Mouse (Mus musculus): ENCODE data around the gene Zfp870. TPM values are rescaled to one million over a fixed set of nuclear protein-coding genes. Genes with fewer than 3 reads are reported as not detected.

Zfp870 gene
- total RNA-seq, 1 experiment = 9.5 TPM

GRCm38 (mm10) chr17:32841388-32841787 is 50.1 kb downstream of the Zfp870 start:
- H3K9me3 ChIP-seq (ENCODE audit: control insufficient read depth, insufficient read depth, low read depth, low read length) = no peaks in the 10 kb centered on the region
- TF ChIP-seq CHD2 (IDR thresholded peaks at IDR 0.05; ENCODE audit: low read depth, low read length) (no peak), ZC3H11A (IDR thresholded peaks at IDR 0.05; ENCODE audit: borderline replicate concordance, low read depth, low read length) (no peak), ZNF384 (IDR thresholded peaks at IDR 0.05; ENCODE audit: low read depth, low read length) (no peak), HCFC1 (IDR thresholded peaks at IDR 0.05; ENCODE audit: borderline replicate concordance, insufficient read depth, low read length) (no peak), MAFK (IDR thresholded peaks at IDR 0.05; ENCODE audit: insufficient read depth, low read depth, low read length) (no peak)
- no peak for DNase-seq (ENCODE audit: low read depth, low spot score)
- no peak overlapping the region for H3K4me3 ChIP-seq (ENCODE audit: insufficient read depth in 1 of 2, low read depth in 1 of 2, low read length in 2 of 2, poor library complexity in 1 of 2, severe bottlenecking in 1 of 2)
- in situ Hi-C loops (cut with MboI; ENCODE audit: low sequenced_read_pairs in 2 of 2, unreplicated experiment in 2 of 2) = no loop called here
- no peak overlapping the region for H3K9ac ChIP-seq (ENCODE audit: insufficient read depth, low read depth, low read length, poor library complexity, severe bottlenecking)
- no peak overlapping the region for H3K27ac ChIP-seq (ENCODE audit: insufficient read depth, low read depth, low read length, poor library complexity, severe bottlenecking)
- H3K36me3 ChIP-seq (ENCODE audit: control insufficient read depth, insufficient read depth, low read length, poor library complexity, severe bottlenecking) = no peaks in the 10 kb centered on the region
- H3K4me1 ChIP-seq (ENCODE audit: control insufficient read depth in 2 of 2, insufficient read depth in 2 of 2, low read length in 2 of 2, poor library complexity in 1 of 2) = peaks cover 0 to 2% of the 10 kb centered on the region in 2 experiments; a peak in 3 of 4 replicates

- Histone ChIP-seq H3K36me3 (ENCODE audit: control insufficient read depth, insufficient read depth, low read length, poor library complexity, severe bottlenecking) (no peaks in the 10 kb centered on the region), H3K9me3 (ENCODE audit: control insufficient read depth, insufficient read depth, low read depth, low read length) (no peaks in the 10 kb centered on the region), H3K4me3 (ENCODE audit: insufficient read depth in 1 of 2, low read depth in 1 of 2, low read length in 2 of 2, poor library complexity in 1 of 2, severe bottlenecking in 1 of 2) (no peak overlapping the region), H3K27ac (ENCODE audit: insufficient read depth, low read depth, low read length, poor library complexity, severe bottlenecking) (no peak overlapping the region), H3K9ac (ENCODE audit: insufficient read depth, low read depth, low read length, poor library complexity, severe bottlenecking) (no peak overlapping the region), H3K4me1 (ENCODE audit: control insufficient read depth in 2 of 2, insufficient read depth in 2 of 2, low read length in 2 of 2, poor library complexity in 1 of 2) (peaks cover 0 to 2% of the 10 kb centered on the region in 2 experiments; a peak in 3 of 4 replicates)
- in situ Hi-C loops (cut with MboI; ENCODE audit: low sequenced_read_pairs in 2 of 2, unreplicated experiment in 2 of 2) = no loop called here
- TF ChIP-seq ZNF384 (IDR thresholded peaks at IDR 0.05; ENCODE audit: low read depth, low read length) (no peak), CHD2 (IDR thresholded peaks at IDR 0.05; ENCODE audit: low read depth, low read length) (no peak), MAFK (IDR thresholded peaks at IDR 0.05; ENCODE audit: insufficient read depth, low read depth, low read length) (no peak), HCFC1 (IDR thresholded peaks at IDR 0.05; ENCODE audit: borderline replicate concordance, insufficient read depth, low read length) (no peak), ZC3H11A (IDR thresholded peaks at IDR 0.05; ENCODE audit: borderline replicate concordance, low read depth, low read length) (no peak)
- no peak for DNase-seq (ENCODE audit: low read depth, low spot score)
Measured at GRCm38 (mm10) chr17:32839083-32839802, 52.2 kb downstream of the Zfp870 start.

GRCm38 (mm10) chr17:32830418-32830782 is 61.0 kb downstream of the Zfp870 start:
- Histone ChIP-seq H3K4me3 (ENCODE audit: insufficient read depth in 1 of 2, low read depth in 1 of 2, low read length in 2 of 2, poor library complexity in 1 of 2, severe bottlenecking in 1 of 2) (peak overlapping the region in 1 of 2 experiments; percentile 99; a peak in 3 of 4 replicates), H3K9me3 (ENCODE audit: control insufficient read depth, insufficient read depth, low read depth, low read length) (no peaks in the 10 kb centered on the region), H3K27ac (ENCODE audit: insufficient read depth, low read depth, low read length, poor library complexity, severe bottlenecking) (no peak overlapping the region), H3K9ac (ENCODE audit: insufficient read depth, low read depth, low read length, poor library complexity, severe bottlenecking) (no peak overlapping the region), H3K4me1 (ENCODE audit: control insufficient read depth in 2 of 2, insufficient read depth in 2 of 2, low read length in 2 of 2, poor library complexity in 1 of 2) (peaks cover 0 to 2% of the 10 kb centered on the region in 2 experiments; a peak in 2 of 4 replicates), H3K36me3 (ENCODE audit: control insufficient read depth, insufficient read depth, low read length, poor library complexity, severe bottlenecking) (no peaks in the 10 kb centered on the region)
- in situ Hi-C loops (cut with MboI; ENCODE audit: low sequenced_read_pairs in 2 of 2, unreplicated experiment in 2 of 2) = no loop called here
- no peak for DNase-seq (ENCODE audit: low read depth, low spot score)
- TF ChIP-seq MAFK (IDR thresholded peaks at IDR 0.05; ENCODE audit: insufficient read depth, low read depth, low read length) = no peak
- TF ChIP-seq CHD2 (IDR thresholded peaks at IDR 0.05; ENCODE audit: low read depth, low read length) = no peak
- TF ChIP-seq HCFC1 (IDR thresholded peaks at IDR 0.05; ENCODE audit: borderline replicate concordance, insufficient read depth, low read length) = no peak
- TF ChIP-seq ZNF384 (IDR thresholded peaks at IDR 0.05; ENCODE audit: low read depth, low read length) = no peak
- no peak for TF ChIP-seq ZC3H11A (IDR thresholded peaks at IDR 0.05; ENCODE audit: borderline replicate concordance, low read depth, low read length)

GRCm38 (mm10) chr17:32829540-32830417 is 61.7 kb downstream of the Zfp870 start, which contains the start of gene Zfp799:
Gene Zfp799 (minus strand): TSS chr17:32830261.
- Histone ChIP-seq H3K4me3 (ENCODE audit: insufficient read depth in 1 of 2, low read depth in 1 of 2, low read length in 2 of 2, poor library complexity in 1 of 2, severe bottlenecking in 1 of 2) (peak within 1 kb of the TSS; percentile 92 to 99), H3K9me3 (ENCODE audit: control insufficient read depth, insufficient read depth, low read depth, low read length) (no peaks in the 10 kb centered on the region), H3K9ac (ENCODE audit: insufficient read depth, low read depth, low read length, poor library complexity, severe bottlenecking) (peak within 1 kb of the TSS; percentile 92), H3K36me3 (ENCODE audit: control insufficient read depth, insufficient read depth, low read length, poor library complexity, severe bottlenecking) (no peaks in the 10 kb centered on the region), H3K4me1 (ENCODE audit: control insufficient read depth in 2 of 2, insufficient read depth in 2 of 2, low read length in 2 of 2, poor library complexity in 1 of 2) (peaks cover 0 to 2% of the 10 kb centered on the region in 2 experiments; a peak in 2 of 4 replicates), H3K27ac (ENCODE audit: insufficient read depth, low read depth, low read length, poor library complexity, severe bottlenecking) (peak within 1 kb of the TSS; percentile 32; the same call in 1 of the 2 replicates)
- DNase-seq (ENCODE audit: low read depth, low spot score) = peak; percentile 48
- peak; percentile 93 for TF ChIP-seq ZNF384 (IDR thresholded peaks at IDR 0.05; ENCODE audit: low read depth, low read length)
- TF ChIP-seq ZC3H11A (IDR thresholded peaks at IDR 0.05; ENCODE audit: borderline replicate concordance, low read depth, low read length) = no peak
- in situ Hi-C loops (cut with MboI; ENCODE audit: low sequenced_read_pairs in 2 of 2, unreplicated experiment in 2 of 2) = no loop called here

Other genes starting within 250 kb of the Zfp870 start
- gene Cyp4f40, start 232.7 kb downstream of the Zfp870 start, total RNA-seq (2012; rRNA removed) = 0.21 and 0.36 TPM in 2 replicates
- gene Cyp4f15, start 206.0 kb downstream of the Zfp870 start, total RNA-seq (2012; rRNA removed) = 0.11 and 0.31 TPM in 2 replicates
- gene Zfp871, start 103.4 kb downstream of the Zfp870 start, total RNA-seq (2012; rRNA removed) = 21.6 and 21.9 TPM in 2 replicates
- 1.6 and 2.1 TPM in 2 replicates for gene Zfp811, start 81.7 kb downstream of the Zfp870 start, total RNA-seq (2012; rRNA removed)
- gene Zfp799, start 61.4 kb downstream of the Zfp870 start, total RNA-seq (2012; rRNA removed) = 9.3 and 12.9 TPM in 2 replicates
- 0.32 and 0.58 TPM in 2 replicates for gene Cyp4f14, start 25.7 kb upstream of the Zfp870 start, total RNA-seq (2012; rRNA removed)
- gene Cyp4f13, start 55.8 kb upstream of the Zfp870 start, total RNA-seq (2012; rRNA removed) = 15.2 and 28.9 TPM in 2 replicates
- gene Zfp472, start 74.2 kb upstream of the Zfp870 start, total RNA-seq (2012; rRNA removed) = 7.0 and 9.0 TPM in 2 replicates
- gene Zfp952, start 101.5 kb upstream of the Zfp870 start, total RNA-seq (2012; rRNA removed) = 4.2 and 4.3 TPM in 2 replicates
- 4.6 and 4.9 TPM in 2 replicates for gene Zfp763, start 141.8 kb upstream of the Zfp870 start, total RNA-seq (2012; rRNA removed)
- gene 4921501E09Rik, start 176.4 kb upstream of the Zfp870 start, total RNA-seq (2012; rRNA removed) = not detected in 2 replicates
- gene Zfp563, start 197.7 kb upstream of the Zfp870 start, total RNA-seq (2012; rRNA removed) = 3.1 and 4.0 TPM in 2 replicates
- gene Morc2b, start 248.0 kb upstream of the Zfp870 start, total RNA-seq (2012; rRNA removed) = 0.22 and 0.26 TPM in 2 replicates